Mouse (Mus musculus): ENCODE results near the gene Adamts2. TPM values are rescaled to one million over a fixed set of nuclear protein-coding genes. Genes with fewer than 3 reads are reported as not detected.

The Adamts2 gene
- polyA plus RNA-seq, 1 experiment from 2014 or later: 5.8 TPM

DNA sequence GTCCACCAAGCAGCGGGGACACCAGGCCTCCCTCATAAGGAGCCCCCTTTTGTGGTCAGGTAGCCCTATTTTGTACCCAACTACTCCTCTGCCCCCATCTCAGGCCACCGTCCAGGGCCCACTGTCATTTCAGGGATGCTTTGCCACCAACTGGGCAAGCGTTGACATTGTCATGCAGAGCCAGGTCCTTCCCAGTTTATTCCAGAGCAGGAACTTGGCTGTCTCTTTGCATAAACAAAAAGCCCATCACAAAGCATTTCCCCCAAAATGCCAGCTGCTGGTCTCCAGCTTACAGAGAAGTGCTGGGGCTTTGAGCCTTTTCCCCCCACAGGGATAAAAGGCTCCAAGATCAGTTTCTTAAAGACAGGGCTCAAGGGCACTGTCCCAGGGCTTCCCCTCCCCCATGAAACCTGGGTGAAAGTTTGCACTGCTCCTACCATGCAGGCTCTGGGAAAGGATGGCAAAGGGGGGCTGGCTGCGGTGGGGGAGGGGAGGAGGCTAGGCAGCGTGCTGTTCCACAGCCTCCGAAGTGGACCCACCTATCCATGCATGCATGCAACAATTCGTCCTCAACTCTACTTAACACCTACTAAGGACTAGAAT, 149.2 kb downstream of the Adamts2 start:
- Histone ChIP-seq H3K4me2 (no peak overlapping the region), H3K4me1 (no peaks in the 10 kb centered on the region), H3K4me3 (replicated peaks) (no peak overlapping the region), H3K9ac (no peak overlapping the region), H3K27ac (no peak overlapping the region), H3K36me3 (no peaks in the 10 kb centered on the region), H3K9me3 (replicated peaks) (no peaks in the 10 kb centered on the region), H3K27me3 (no peaks in the 10 kb centered on the region)
- 45% methylated on average over 7 of the region's 7 CpGs for WGBS
- ATAC-seq (replicated peaks; ENCODE audit: low FRiP score): no peak

DNA sequence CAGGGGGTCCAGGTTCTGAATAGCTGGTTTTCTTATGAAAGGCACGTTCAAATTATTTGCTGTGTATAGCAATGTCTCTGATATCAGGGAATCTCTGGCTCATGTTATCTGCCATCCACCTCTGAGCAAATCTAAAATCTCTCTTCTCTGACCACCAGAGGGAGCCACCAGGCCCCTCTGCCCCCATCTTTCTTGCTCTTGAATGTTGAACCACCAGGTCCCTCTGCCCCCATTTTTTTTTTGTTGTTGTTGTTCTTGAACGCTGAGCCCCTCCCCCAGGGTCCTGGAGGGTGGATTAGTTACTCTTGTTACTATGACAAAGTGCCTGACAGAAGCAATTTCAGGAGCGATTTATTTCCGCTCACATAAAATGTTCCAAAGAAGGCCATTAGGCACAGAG, 155.9 kb downstream of the Adamts2 start:
- WGBS: 43% methylated on average over 4 of the region's 4 CpGs
- Histone ChIP-seq H3K36me3 (no peaks in the 10 kb centered on the region), H3K9ac (no peak overlapping the region), H3K4me2 (no peak overlapping the region), H3K4me1 (no peaks in the 10 kb centered on the region), H3K27ac (no peak overlapping the region), H3K4me3 (replicated peaks) (no peak overlapping the region), H3K27me3 (no peaks in the 10 kb centered on the region), H3K9me3 (replicated peaks) (no peaks in the 10 kb centered on the region)
- no peak for ATAC-seq (replicated peaks; ENCODE audit: low FRiP score)

DNA sequence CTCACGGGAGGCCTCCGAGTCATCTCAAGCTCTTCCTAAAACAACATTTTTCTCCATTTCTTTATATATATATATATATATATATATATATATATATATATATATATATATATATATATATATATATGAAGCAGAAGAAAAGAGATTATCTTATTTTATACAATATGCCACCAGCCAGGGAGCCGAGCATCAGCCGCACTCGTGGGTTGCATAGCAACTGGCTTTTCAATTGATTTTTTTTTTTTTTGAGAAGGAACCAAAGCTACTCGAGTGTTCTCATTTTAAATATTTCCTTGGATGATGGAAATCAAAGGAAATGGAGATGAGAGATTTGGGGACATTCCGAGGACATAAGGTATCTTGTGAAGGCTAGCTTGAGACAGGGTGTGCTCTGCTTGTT, 164.6 kb downstream of the Adamts2 start:
- Histone ChIP-seq H3K9me3 (replicated peaks) (no peaks in the 10 kb centered on the region), H3K36me3 (no peaks in the 10 kb centered on the region), H3K9ac (no peak overlapping the region), H3K27me3 (no peaks in the 10 kb centered on the region), H3K4me2 (no peak overlapping the region), H3K27ac (no peak overlapping the region), H3K4me3 (replicated peaks) (no peak overlapping the region), H3K4me1 (peaks cover 6% of the 10 kb centered on the region)
- 93% methylated on average over 7 of the region's 7 CpGs for WGBS
- no peak for ATAC-seq (replicated peaks; ENCODE audit: low FRiP score)

DNA sequence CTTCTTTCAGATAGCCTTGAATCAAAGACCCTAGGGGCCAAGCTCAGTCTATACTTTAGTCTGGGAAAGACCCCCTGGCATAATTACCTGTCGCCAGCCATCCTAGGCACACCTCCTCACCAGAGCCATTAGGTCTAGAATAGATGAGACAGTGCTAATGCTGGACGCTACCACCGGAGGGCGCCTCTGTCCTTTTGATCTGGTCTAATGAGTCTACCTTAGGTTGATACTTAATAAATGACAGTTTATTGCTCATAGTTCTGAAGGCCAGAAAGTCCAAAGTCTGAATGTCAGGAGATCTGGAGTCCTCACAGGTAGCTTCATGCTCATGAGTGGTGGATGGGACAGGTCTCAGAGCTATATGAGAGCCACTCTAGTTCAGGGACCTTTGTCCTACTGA, 165.2 kb downstream of the Adamts2 start:
- no peak overlapping the region for H3K27ac ChIP-seq
- peaks cover 6% of the 10 kb centered on the region for H3K4me1 ChIP-seq
- no peaks in the 10 kb centered on the region for H3K36me3 ChIP-seq
- no peak overlapping the region for H3K4me2 ChIP-seq
- ATAC-seq (replicated peaks; ENCODE audit: low FRiP score): no peak
- H3K4me3 ChIP-seq (replicated peaks): no peak overlapping the region
- H3K9me3 ChIP-seq (replicated peaks): no peaks in the 10 kb centered on the region
- no peaks in the 10 kb centered on the region for H3K27me3 ChIP-seq
- no peak overlapping the region for H3K9ac ChIP-seq
- WGBS: 27% methylated on average over 4 of the region's 4 CpGs

DNA sequence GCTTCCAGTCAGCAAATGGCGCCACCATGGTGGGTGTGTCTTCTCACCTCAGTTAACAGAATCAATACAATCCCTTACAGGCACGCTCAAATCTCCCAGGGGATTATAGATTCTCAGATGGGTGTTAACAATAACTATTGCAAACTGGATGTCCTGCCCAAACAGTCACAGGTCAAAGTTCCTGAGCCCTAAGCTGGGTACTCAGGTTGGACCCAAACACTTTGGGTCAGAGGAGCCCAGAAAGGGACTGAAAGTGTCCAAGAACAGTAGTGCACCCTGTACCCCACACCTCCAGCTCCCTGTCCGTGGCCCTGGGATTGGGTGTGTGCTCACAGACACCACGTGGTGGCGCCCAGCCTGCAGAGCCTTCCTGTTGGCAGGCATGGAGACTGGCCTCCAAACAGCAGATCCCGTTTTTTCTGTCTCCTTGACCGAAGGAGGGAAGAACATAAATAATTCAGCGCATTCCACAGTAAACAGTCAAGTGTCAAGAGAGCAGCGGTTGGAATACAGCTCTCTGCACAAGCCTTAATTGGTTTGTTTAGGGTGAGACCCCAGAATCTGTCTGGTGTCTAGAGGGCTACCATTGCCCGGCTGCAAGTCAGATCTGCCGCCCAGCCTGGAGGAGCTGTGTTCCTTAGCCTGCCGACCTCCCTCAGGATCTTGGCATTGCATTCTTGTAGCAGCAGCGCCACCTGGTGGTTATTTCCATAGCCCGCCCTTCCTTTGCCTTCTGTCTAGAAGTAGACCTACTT, 167.3 kb downstream of the Adamts2 start:
- H3K4me3 ChIP-seq (replicated peaks): peak overlapping the region; percentile 30
- no peak overlapping the region for H3K9ac ChIP-seq
- no peaks in the 10 kb centered on the region for H3K27me3 ChIP-seq
- H3K9me3 ChIP-seq (replicated peaks): no peaks in the 10 kb centered on the region
- WGBS: 13% methylated on average over 14 of the region's 14 CpGs
- H3K4me2 ChIP-seq: peak overlapping the region; percentile 58
- peak; percentile 90 for ATAC-seq (replicated peaks; ENCODE audit: low FRiP score)
- no peak overlapping the region; the same call in 1 of the 2 replicates for H3K27ac ChIP-seq
- H3K36me3 ChIP-seq: no peaks in the 10 kb centered on the region
- peaks cover 6% of the 10 kb centered on the region for H3K4me1 ChIP-seq

DNA sequence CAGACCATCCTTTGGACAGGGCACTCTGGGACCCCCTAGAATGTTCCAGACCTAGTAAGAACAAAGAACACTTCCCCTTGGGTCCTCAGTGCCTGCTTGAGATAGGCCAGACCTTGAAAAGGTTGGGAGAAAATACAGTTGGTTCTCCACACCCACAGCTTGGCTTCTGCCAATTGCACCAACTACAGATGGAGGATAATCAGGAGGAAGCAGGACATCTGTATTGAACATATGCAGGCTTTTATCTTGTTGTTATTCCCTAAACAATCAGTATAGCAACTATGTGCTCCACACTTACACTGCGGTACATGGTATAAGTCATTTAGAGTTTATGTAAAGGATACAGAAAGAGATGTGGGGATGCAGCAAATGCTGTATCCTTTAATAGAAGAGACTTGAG, 169.1 kb downstream of the Adamts2 start:
- WGBS: 94% methylated on average over 1 of the region's 1 CpGs

DNA sequence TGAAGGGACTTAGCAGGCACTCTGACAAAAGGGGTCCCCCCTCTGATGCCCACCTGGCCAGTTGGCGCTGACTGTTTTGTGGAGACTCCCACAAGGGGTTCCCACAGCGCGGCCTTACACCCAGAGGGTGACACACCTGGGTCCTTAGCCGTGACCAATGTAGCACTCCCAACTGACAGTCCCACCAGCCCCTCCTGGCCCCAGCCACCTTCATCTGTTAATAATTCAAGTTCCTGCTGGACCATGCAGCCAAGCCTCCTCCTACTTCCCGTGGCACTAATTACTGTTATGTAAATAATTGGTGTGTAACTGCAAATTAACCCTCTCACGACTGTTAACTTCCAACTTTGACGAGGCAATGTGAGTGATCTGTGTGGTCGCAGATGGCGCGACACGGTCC, 195.8 kb downstream of the Adamts2 start:
- Histone ChIP-seq H3K4me3 (replicated peaks) (no peak overlapping the region), H3K27me3 (no peaks in the 10 kb centered on the region), H3K4me2 (no peak overlapping the region), H3K9ac (no peak overlapping the region), H3K9me3 (replicated peaks) (no peaks in the 10 kb centered on the region), H3K36me3 (no peaks in the 10 kb centered on the region), H3K4me1 (0 out of 2 replicates have a peak, but pooled peaks cover 6% of the 10 kb centered on the region), H3K27ac (no peak overlapping the region)
- 61% methylated on average over 11 of the region's 11 CpGs for WGBS
- ATAC-seq (replicated peaks; ENCODE audit: low FRiP score): 0 out of 2 replicates have a peak, but pooled peaks have one; percentile 58

More for the DNA sequence above, 169.1 kb downstream of the Adamts2 start:
- no peaks in the 10 kb centered on the region for H3K36me3 ChIP-seq
- no peak overlapping the region for H3K27ac ChIP-seq
- no peak for ATAC-seq (replicated peaks; ENCODE audit: low FRiP score)
- no peak overlapping the region for H3K4me2 ChIP-seq
- no peak overlapping the region for H3K9ac ChIP-seq
- H3K4me3 ChIP-seq (replicated peaks): no peak overlapping the region
- no peaks in the 10 kb centered on the region for H3K9me3 ChIP-seq (replicated peaks)
- H3K27me3 ChIP-seq: no peaks in the 10 kb centered on the region
- H3K4me1 ChIP-seq: peaks cover 6% of the 10 kb centered on the region

DNA sequence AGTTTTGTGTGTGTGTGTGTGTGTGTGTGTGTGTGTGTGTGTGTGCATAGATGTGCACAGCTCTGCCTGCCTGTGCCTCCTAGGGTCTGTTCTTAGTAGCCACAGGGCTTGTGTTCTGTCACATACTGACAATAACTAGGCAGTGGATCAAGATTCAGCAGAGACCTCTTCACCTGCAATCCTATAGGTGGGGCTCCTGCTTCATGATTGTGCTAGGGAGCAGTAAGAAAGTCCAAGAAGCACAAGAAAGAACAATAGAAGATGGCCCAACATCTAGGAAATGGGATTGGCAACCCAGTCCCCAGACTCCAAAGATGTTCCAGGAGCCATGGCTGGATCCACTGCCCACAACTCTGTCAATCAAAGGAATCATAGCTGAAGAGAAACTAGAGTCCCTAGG, 197.0 kb downstream of the Adamts2 start:
- no peak for ATAC-seq (replicated peaks; ENCODE audit: low FRiP score)
- Histone ChIP-seq H3K27ac (no peak overlapping the region), H3K9me3 (replicated peaks) (no peaks in the 10 kb centered on the region), H3K4me1 (0 out of 2 replicates have a peak, but pooled peaks cover 6% of the 10 kb centered on the region), H3K4me2 (no peak overlapping the region), H3K36me3 (no peaks in the 10 kb centered on the region), H3K27me3 (no peaks in the 10 kb centered on the region), H3K4me3 (replicated peaks) (no peak overlapping the region), H3K9ac (no peak overlapping the region)

DNA sequence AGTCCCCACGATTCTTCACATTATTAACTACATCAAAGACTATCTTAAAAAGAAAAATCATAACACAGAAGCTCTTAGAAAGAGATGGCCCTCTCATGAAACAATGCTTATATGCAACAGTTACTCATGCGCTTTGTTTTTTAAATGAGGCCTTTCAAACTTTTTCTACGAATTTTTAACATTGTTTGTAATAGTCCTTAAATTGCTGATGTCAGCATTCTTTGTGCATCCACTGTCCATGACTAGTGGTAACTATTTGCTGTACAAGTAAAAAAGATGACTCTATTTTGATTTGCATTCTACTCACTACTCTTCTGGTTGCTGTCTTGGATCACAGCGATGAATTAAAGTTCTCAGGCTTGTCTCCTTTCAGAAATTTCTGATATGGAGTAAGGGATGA, 212.3 kb downstream of the Adamts2 start:
- Histone ChIP-seq H3K4me2 (no peak overlapping the region), H3K27me3 (no peaks in the 10 kb centered on the region), H3K27ac (no peak overlapping the region), H3K36me3 (peaks cover 97% of the 10 kb centered on the region), H3K4me1 (no peaks in the 10 kb centered on the region), H3K9me3 (replicated peaks) (peaks cover 23% of the 10 kb centered on the region), H3K4me3 (replicated peaks) (no peak overlapping the region), H3K9ac (no peak overlapping the region)
- ATAC-seq (replicated peaks; ENCODE audit: low FRiP score): no peak
- 98% methylated on average over 4 of the region's 4 CpGs for WGBS

DNA sequence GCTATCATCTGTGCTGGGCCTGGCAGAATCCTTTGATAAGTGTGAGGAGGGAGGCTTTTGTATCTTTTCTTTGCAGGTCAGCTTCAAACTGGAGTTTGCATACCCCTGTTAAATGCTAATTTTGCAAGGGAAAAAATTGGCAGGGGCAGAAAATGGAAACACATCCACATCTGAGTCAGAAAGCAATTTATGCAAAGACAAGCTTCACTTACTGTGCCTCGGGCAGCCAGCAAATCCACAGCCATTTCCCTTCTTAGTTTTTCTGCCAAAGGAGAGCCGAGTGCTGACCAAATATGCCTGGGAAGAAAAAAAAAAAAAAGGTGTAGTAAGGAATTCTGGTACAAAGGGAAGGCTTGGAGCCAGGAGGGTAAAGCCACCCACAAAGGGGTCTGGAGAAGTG, 224.3 kb downstream of the Adamts2 start:
- Histone ChIP-seq H3K4me3 (replicated peaks) (peak overlapping the region; percentile 79), H3K9me3 (replicated peaks) (no peaks in the 10 kb centered on the region), H3K4me2 (peak overlapping the region; percentile 69), H3K27me3 (no peaks in the 10 kb centered on the region), H3K9ac (0 out of 2 replicates have a peak overlapping the region, but pooled peaks have one; percentile 4), H3K36me3 (peaks cover 40% of the 10 kb centered on the region), H3K27ac (no peak overlapping the region), H3K4me1 (peaks cover 10% of the 10 kb centered on the region)
- WGBS: 44% methylated on average over 2 of the region's 2 CpGs
- no peak for ATAC-seq (replicated peaks; ENCODE audit: low FRiP score)

DNA sequence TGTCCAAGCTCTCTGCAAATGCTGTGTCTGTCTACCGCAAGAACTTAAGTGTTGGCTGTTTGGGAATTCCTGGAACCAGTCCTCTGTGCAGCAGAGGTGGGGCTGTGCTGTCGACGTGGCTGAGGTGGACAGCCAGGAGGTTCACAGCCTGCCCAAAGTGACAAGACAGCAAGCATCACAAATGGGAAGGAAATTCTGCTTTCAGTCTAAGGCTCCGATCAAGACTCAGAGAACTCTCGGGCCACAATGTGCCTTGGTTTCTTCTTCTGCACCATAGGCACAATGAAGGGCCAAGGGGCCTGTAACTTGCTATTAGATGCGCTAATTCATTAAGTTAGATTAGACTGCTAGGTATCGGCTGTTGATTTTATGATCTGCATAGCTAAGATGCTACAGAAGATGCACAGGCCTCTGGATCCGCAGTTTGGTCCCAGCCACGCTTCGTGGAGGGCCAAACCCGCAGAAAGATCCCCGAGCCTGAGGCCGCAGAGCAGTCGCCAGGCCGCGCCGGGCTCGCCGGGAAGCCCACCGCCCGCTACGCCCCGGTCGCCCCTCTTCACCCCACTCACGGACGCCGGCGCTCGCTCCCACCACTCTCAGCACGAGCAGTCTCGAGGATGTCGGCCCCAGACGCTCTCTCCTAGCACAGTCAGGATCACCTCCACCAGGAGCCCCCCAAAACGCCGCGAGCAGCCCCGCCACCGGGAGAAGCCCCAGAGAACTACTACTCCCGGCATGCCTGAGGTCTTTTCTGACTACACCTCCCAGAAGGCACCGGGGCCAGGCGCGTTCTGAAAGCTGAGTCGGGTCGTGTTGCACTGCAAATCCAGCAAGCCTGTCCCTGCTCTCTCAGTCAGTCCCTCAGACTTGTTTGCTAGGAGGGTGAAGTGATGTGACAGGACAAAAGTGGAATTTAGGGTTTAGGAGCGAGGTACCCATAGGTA, 225.4 kb downstream of the Adamts2 start, which contains the start of gene Zfp354c:
Zfp354c (minus strand) TSS at position 715 of the 944 bp plus-strand sequence.
- peak within 1 kb of the TSS; percentile 69 for H3K9ac ChIP-seq
- WGBS: under 1% methylated on average over 45 of the region's 45 CpGs

More for the DNA sequence above, 225.4 kb downstream of the Adamts2 start, which contains the start of gene Zfp354c:
- Histone ChIP-seq H3K4me1 (peaks cover 10% of the 10 kb centered on the region), H3K4me3 (replicated peaks) (peak within 1 kb of the TSS; percentile 79), H3K27ac (peak within 1 kb of the TSS; percentile 51; the same call in 1 of the 2 replicates), H3K36me3 (peaks cover 32% of the 10 kb centered on the region), H3K9me3 (replicated peaks) (0 out of 2 replicates have a peak, but pooled peaks cover 4% of the 10 kb centered on the region), H3K4me2 (peak within 1 kb of the TSS; percentile 69), H3K27me3 (no peaks in the 10 kb centered on the region)
- peak; percentile 98 for ATAC-seq (replicated peaks; ENCODE audit: low FRiP score)
